Mouse (Mus musculus) pancreas, adult 10 weeks (tissue): ENCODE results near the gene Prkch. TPM values are rescaled to one million over a fixed set of nuclear protein-coding genes. Genes with fewer than 3 reads are reported as not detected.

ENCODE experiments used
- polyA plus RNA-seq: library from polyadenylated mRNA; stranded (reverse); fragments of 350-450 nt; fragmentation: Illumina TruSeq; extraction: RNeasy Lipid Tissue Mini Kit (QIAGEN cat#74804); gene quantifications from one replicate; pipeline ENCODE4 v1.2.3, GENCODE M21; 2015; ENCODE audit warnings: low read depth, low replicate concordance; ENCODE audit not compliant: insufficient read depth

Gene Prkch
- polyA plus RNA-seq = 7.4 TPM

DNA sequence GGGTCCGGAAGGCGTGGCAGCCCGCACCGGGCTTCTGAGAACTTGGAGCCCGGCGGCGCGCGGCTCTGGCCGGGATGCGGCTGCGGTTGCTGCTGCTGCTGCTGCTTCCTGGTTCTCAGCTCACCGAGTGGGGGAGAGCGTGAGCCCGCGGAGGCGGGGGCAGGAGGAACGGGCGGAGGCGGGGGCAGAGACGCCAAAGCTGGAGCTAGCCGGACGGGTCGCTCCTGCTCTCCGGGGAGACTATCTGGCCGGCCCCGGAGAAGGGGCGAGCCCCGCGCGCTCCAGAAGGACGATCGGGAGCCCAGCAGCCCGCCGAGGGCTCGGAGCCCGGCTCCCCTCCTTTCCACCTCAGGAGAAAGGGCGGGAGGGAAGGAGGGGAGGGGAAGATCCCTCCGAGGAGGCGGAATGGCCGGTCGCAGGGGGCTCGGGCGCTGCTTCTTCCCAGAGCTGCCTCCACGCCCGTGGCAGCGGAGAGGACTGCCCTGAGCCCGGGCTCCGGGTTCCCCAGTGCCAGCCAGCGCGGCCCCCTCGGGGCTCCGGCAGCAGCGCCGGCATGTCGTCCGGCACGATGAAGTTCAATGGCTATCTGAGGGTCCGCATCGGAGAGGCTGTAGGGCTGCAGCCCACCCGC lies at the start of gene Prkch:
Gene Prkch (plus strand): TSS at position 187 of the 631 bp plus-strand sequence.

DNA sequence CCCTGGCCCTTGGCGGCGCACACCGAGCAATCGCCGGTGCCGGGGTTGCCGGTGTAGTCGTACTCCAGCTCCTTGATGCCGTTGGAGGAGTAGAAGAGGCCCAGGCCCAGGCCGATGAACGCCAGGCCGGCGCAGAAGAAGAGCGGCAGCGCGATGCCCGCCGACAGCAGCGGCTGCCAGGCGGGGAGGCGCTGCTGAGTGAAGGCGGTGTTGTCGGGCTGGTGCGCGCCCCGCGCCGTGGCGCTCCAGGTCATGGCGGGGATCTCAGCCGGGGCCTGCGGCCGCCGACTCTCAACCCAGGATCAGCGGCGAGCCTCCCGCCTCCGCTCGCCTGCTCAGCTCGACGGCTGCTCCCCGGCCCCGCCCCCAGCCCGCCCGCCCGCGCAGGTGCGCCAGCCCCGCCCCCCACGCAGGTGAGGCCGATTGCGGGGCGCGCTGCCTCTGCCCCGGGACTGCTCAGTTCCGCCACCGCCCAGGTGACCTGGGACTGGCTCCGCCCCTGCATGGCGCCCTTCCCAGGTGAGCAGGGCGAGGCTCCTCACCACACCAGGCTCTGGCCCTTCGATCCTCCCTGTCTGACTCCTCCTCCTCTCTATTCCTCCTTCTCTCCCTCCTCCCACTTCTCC lies 38.4 kb upstream of the Prkch start, which contains the start of gene Tmem30b:
Gene Tmem30b (minus strand): TSS at position 307 of the 626 bp plus-strand sequence.

Other genes with a start within 250 kb of the Prkch start
- gene Tmem30b, start 38.4 kb upstream of the Prkch start, polyA plus RNA-seq = 3.5 TPM